Mouse (Mus musculus): ENCODE results near the gene Vkorc1. TPM values are rescaled to one million over a fixed set of nuclear protein-coding genes. Genes with fewer than 3 reads are reported as not detected.

Gene Vkorc1
- polyA plus RNA-seq, 1 experiment from 2014 or later = 44.6 TPM

- H3K9me3 ChIP-seq (replicated peaks) = no peaks in the 10 kb centered on the region
- peaks cover 94% of the 10 kb centered on the region for H3K36me3 ChIP-seq
- WGBS = 92% methylated on average over 6 of the region's 6 CpGs
- no peaks in the 10 kb centered on the region for H3K27me3 ChIP-seq (ENCODE audit: low read depth, poor library complexity, severe bottlenecking)
- H3K4me1 ChIP-seq = peaks cover 15% of the 10 kb centered on the region
- DNase-seq (ENCODE audit: low spot score) = no peak
- no peak overlapping the region for H3K4me3 ChIP-seq
- no peak overlapping the region for H3K27ac ChIP-seq (replicated peaks)
Measured at GRCm38 (mm10) chr7:127886551-127886950, 8.9 kb downstream of the Vkorc1 start.

GRCm38 (mm10) chr7:127885951-127886350, 9.5 kb downstream of the Vkorc1 start:
- Histone ChIP-seq H3K4me1 (peaks cover 15% of the 10 kb centered on the region), H3K36me3 (peaks cover 99% of the 10 kb centered on the region), H3K27ac (replicated peaks) (no peak overlapping the region), H3K9me3 (replicated peaks) (no peaks in the 10 kb centered on the region), H3K4me3 (no peak overlapping the region), H3K27me3 (ENCODE audit: low read depth, poor library complexity, severe bottlenecking) (no peaks in the 10 kb centered on the region)
- no peak for DNase-seq (ENCODE audit: low spot score)
- WGBS = 87% methylated on average over 6 of the region's 6 CpGs

DNA sequence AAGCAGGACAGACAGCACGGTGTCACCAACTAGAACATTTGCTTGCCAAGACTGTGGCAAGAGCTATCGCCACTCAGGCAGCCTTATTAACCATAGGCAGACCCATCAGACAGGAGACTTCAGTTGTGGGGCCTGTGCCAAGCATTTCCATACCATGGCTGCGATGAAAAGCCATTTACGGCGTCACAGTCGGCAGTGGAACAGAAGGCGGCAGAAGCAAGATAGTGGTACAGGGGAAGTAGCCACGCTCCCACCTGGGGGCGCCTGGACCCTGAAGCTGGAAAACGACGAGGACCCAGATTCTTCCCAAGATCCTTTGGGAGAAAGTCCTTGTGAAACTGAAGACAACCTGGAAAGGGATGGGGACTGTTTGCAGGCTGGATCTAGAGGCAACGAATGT, 15.0 kb downstream of the Vkorc1 start:
- H3K9me3 ChIP-seq (replicated peaks) = no peaks in the 10 kb centered on the region
- peaks cover 78% of the 10 kb centered on the region for H3K36me3 ChIP-seq
- no peak for DNase-seq (ENCODE audit: low spot score)
- H3K4me1 ChIP-seq = peaks cover 27% of the 10 kb centered on the region
- H3K4me3 ChIP-seq = no peak overlapping the region
- no peaks in the 10 kb centered on the region for H3K27me3 ChIP-seq (ENCODE audit: low read depth, poor library complexity, severe bottlenecking)
- H3K27ac ChIP-seq (replicated peaks) = no peak overlapping the region
- WGBS = 89% methylated on average over 12 of the region's 12 CpGs

DNA sequence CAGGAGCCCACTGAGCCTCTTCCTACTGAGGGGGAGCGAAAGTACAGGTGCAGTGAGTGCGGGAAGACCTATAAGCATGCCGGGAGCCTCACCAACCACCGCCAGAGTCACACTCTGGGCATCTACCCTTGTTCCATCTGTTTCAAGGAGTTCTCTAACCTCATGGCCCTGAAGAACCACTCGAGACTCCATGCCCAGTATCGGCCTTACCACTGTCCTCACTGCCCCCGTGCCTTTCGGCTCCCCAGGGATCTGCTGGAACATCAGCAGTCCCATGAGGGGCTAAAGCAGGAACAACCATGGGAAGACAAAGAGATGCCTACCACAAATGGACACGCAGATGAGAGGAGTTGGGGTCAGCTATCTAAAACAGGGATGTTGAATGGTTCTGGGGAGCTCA, 16.1 kb downstream of the Vkorc1 start:
- Histone ChIP-seq H3K9me3 (replicated peaks) (no peaks in the 10 kb centered on the region), H3K4me1 (peaks cover 31% of the 10 kb centered on the region), H3K4me3 (no peak overlapping the region), H3K36me3 (peaks cover 67% of the 10 kb centered on the region), H3K27me3 (ENCODE audit: low read depth, poor library complexity, severe bottlenecking) (no peaks in the 10 kb centered on the region), H3K27ac (replicated peaks) (no peak overlapping the region)
- WGBS = 95% methylated on average over 9 of the region's 9 CpGs
- no peak for DNase-seq (ENCODE audit: low spot score)

GRCm38 (mm10) chr7:127876467-127877348, 18.7 kb downstream of the Vkorc1 start, which contains the start of gene Zfp668:
Gene Zfp668 (minus strand): TSS chr7:127876828.
- H3K9me3 ChIP-seq (replicated peaks) = no peaks in the 10 kb centered on the region
- H3K4me1 ChIP-seq = peaks cover 27% of the 10 kb centered on the region
- WGBS = under 1% methylated on average over 60 of the region's 60 CpGs
- peaks cover 63% of the 10 kb centered on the region for H3K36me3 ChIP-seq
- H3K27me3 ChIP-seq (ENCODE audit: low read depth, poor library complexity, severe bottlenecking) = no peaks in the 10 kb centered on the region
- peak within 1 kb of the TSS; percentile 97 for H3K27ac ChIP-seq (replicated peaks)
- peak; percentile 93 for DNase-seq (ENCODE audit: low spot score)
- peak within 1 kb of the TSS; percentile 96 for H3K4me3 ChIP-seq

DNA sequence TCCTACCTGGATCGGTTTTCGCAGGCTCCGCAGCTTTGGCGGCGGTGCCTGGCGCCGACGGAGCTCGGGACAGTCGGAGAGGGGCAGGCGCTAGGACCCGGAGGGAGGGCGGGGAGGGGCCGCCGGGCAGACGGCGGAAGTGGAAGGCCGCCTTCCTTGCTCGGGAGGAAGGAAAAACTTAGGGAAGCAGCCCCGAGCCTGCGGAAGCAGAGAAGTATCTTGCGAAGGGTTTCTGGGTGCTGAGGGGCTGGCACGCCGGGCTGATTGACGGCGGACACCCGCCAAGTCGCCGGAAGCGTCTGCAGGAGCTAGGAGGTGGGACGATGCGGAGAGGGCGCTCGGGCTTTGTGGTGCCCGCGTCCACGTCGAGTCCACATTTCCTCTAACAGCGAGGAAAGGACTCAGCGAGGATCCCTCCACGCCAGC, 19.4 kb downstream of the Vkorc1 start, which contains the start of gene Zfp646:
Zfp646 (plus strand) TSS at position 181 of the 426 bp plus-strand sequence.
- Histone ChIP-seq H3K4me1 (peaks cover 27% of the 10 kb centered on the region), H3K4me3 (peak within 1 kb of the TSS; percentile 96), H3K9me3 (replicated peaks) (no peaks in the 10 kb centered on the region), H3K36me3 (peaks cover 63% of the 10 kb centered on the region), H3K27ac (replicated peaks) (peak within 1 kb of the TSS; percentile 97), H3K27me3 (ENCODE audit: low read depth, poor library complexity, severe bottlenecking) (no peaks in the 10 kb centered on the region)
- 0% methylated on average over 41 of the region's 41 CpGs for WGBS
- peak; percentile 93 for DNase-seq (ENCODE audit: low spot score)

DNA sequence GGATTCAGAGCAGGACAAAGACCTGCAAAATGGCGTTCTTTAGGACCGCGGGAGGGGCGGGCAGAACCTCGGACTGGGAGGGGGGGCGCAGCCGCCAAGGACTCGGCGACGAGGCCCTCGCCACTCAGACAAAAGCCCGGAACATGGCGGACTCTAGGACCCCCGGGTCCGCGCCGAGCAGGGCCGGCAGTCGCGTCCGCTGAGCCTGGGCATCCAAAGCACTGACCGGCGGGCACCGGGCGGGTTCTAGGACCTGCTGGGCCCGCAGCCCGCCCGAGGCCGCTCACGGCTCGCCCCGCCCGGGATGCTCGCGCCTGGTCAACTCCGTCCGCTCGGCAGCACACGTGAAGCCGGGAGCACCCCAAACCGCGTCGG, 19.8 kb downstream of the Vkorc1 start:
- Histone ChIP-seq H3K4me3 (peak overlapping the region; percentile 96), H3K36me3 (peaks cover 63% of the 10 kb centered on the region), H3K27me3 (ENCODE audit: low read depth, poor library complexity, severe bottlenecking) (no peaks in the 10 kb centered on the region), H3K4me1 (peaks cover 27% of the 10 kb centered on the region), H3K27ac (replicated peaks) (peak overlapping the region; percentile 97), H3K9me3 (replicated peaks) (no peaks in the 10 kb centered on the region)
- WGBS = under 1% methylated on average over 39 of the region's 43 CpGs
- DNase-seq (ENCODE audit: low spot score) = peak; percentile 100

GRCm38 (mm10) chr7:127874812-127875626, 20.4 kb downstream of the Vkorc1 start:
- 5% methylated on average over 20 of the region's 20 CpGs for WGBS
- DNase-seq (ENCODE audit: low spot score) = no peak
- Histone ChIP-seq H3K4me1 (peaks cover 27% of the 10 kb centered on the region), H3K4me3 (peak overlapping the region; percentile 96), H3K9me3 (replicated peaks) (no peaks in the 10 kb centered on the region), H3K27ac (replicated peaks) (peak overlapping the region; percentile 97), H3K36me3 (peaks cover 63% of the 10 kb centered on the region), H3K27me3 (ENCODE audit: low read depth, poor library complexity, severe bottlenecking) (no peaks in the 10 kb centered on the region)

GRCm38 (mm10) chr7:127870136-127870821, 25.1 kb downstream of the Vkorc1 start:
- peaks cover 19% of the 10 kb centered on the region for H3K4me1 ChIP-seq
- H3K4me3 ChIP-seq = no peak overlapping the region
- WGBS = 80% methylated on average over 5 of the region's 5 CpGs
- no peak for DNase-seq (ENCODE audit: low spot score)
- no peaks in the 10 kb centered on the region for H3K9me3 ChIP-seq (replicated peaks)
- H3K36me3 ChIP-seq = peaks cover 82% of the 10 kb centered on the region
- H3K27me3 ChIP-seq (ENCODE audit: low read depth, poor library complexity, severe bottlenecking) = no peaks in the 10 kb centered on the region
- H3K27ac ChIP-seq (replicated peaks) = no peak overlapping the region

- no peaks in the 10 kb centered on the region for H3K9me3 ChIP-seq (replicated peaks)
- no peak overlapping the region for H3K4me3 ChIP-seq
- 78% methylated on average over 3 of the region's 3 CpGs for WGBS
- no peak for DNase-seq (ENCODE audit: low spot score)
- no peak overlapping the region for H3K27ac ChIP-seq (replicated peaks)
- H3K36me3 ChIP-seq = peaks cover 92% of the 10 kb centered on the region
- no peaks in the 10 kb centered on the region for H3K27me3 ChIP-seq (ENCODE audit: low read depth, poor library complexity, severe bottlenecking)
- H3K4me1 ChIP-seq = peaks cover 14% of the 10 kb centered on the region
Measured at GRCm38 (mm10) chr7:127869149-127869810, 26.1 kb downstream of the Vkorc1 start.

- 97% methylated on average over 18 of the region's 18 CpGs for WGBS
- no peak for DNase-seq (ENCODE audit: low spot score)
- Histone ChIP-seq H3K4me1 (0 out of 2 replicates have a peak, but pooled peaks cover 3% of the 10 kb centered on the region), H3K36me3 (peaks cover 80% of the 10 kb centered on the region), H3K9me3 (replicated peaks) (no peaks in the 10 kb centered on the region), H3K27ac (replicated peaks) (no peak overlapping the region), H3K4me3 (no peak overlapping the region), H3K27me3 (ENCODE audit: low read depth, poor library complexity, severe bottlenecking) (no peaks in the 10 kb centered on the region)
Measured at GRCm38 (mm10) chr7:127867641-127868040, 27.8 kb downstream of the Vkorc1 start.

- no peak overlapping the region for H3K4me3 ChIP-seq
- H3K27me3 ChIP-seq (ENCODE audit: low read depth, poor library complexity, severe bottlenecking) = no peaks in the 10 kb centered on the region
- H3K9me3 ChIP-seq (replicated peaks) = no peaks in the 10 kb centered on the region
- DNase-seq (ENCODE audit: low spot score) = no peak
- H3K27ac ChIP-seq (replicated peaks) = no peak overlapping the region
- 95% methylated on average over 12 of the region's 12 CpGs for WGBS
- H3K36me3 ChIP-seq = peaks cover 73% of the 10 kb centered on the region
- H3K4me1 ChIP-seq = 0 out of 2 replicates have a peak, but pooled peaks cover 3% of the 10 kb centered on the region
Measured at GRCm38 (mm10) chr7:127866434-127866833, 29.0 kb downstream of the Vkorc1 start.

Data from midbrain, embryonic 10.5 days (tissue).